In genomic region chr16:84969026-84969425, GRCm38 (mm10) we compare ENCODE assay signal across 15 mouse cellular contexts.
DNase-seq lines count a peak whose midpoint lies in the region.
"Had no signal": no experiment of that assay in that cellular context is flagged by ENCODE, and none has a peak within 500 bp of the region (broad histone marks: within the 10 kb centered on the region; RNA-seq: fewer than 3 reads in every experiment).

No protein-coding gene starts in this region.

- peak; percentile 65 for DNase-seq in heart, adult 11 months
- no peak for DNase-seq in heart, adult 8-10 months (ENCODE audit: low spot score)
- peak; percentile 52 for DNase-seq in layer of hippocampus, adult 9-11 months
- no peak for DNase-seq in layer of hippocampus, adult 11-12 months (ENCODE audit: low spot score)
- peak; percentile 37 for DNase-seq in right cerebral cortex, adult 18-20 months
- no peak for DNase-seq in right cerebral cortex, adult 2 months (ENCODE audit: low spot score in 2 of 2)
- DNase-seq in spleen, postnatal 36 days (ENCODE audit: low spot score in 2 of 2): no peak
- DNase-seq: adrenal gland, adult 2 months; adrenal gland, postnatal 10 days; adrenal gland, postnatal 25 days; cerebellum, adult 11-12 months; cerebellum, adult 2 months; cerebellum, adult 9-10 months; cerebellum, postnatal 10 days; cerebellum, postnatal 25 days had no signal

Comparison
In these comparisons a context has a peak if more than half of its experiments do, and no peak if none do; other contexts are left out.
1. DNase-seq: peak in heart, adult 11 months (single experiment), layer of hippocampus, adult 9-11 months (single experiment) and right cerebral cortex, adult 18-20 months (single experiment); none in heart, adult 8-10 months (single experiment), layer of hippocampus, adult 11-12 months (single experiment), right cerebral cortex, adult 2 months (0 of 2) and spleen, postnatal 36 days (0 of 2).